Mouse (Mus musculus) cerebellum, postnatal 36 days (tissue): ENCODE data around the gene Slc46a2.

Experiments used
- DNase-seq, 2 experiments: peaks; one replicate each; pipeline ENCODE4 v3.0.0; 2021 to 2022; ENCODE audit warnings: mixed read lengths in 2 of 2

The Slc46a2 gene

GRCm38 (mm10) chr4:59914608-59915403, at the start of gene Slc46a2:
TSS of gene Slc46a2 (minus strand) at chr4:59915056.
- peak; percentile 39 to 47 for DNase-seq

- no peak for DNase-seq
These were observed 48.8 kb upstream of the Slc46a2 start, which contains the start of gene Mup6 for GRCm38 (mm10) chr4:59963405-59964344. TSS of gene Mup6 (plus strand) at chr4:59964294.

DNA sequence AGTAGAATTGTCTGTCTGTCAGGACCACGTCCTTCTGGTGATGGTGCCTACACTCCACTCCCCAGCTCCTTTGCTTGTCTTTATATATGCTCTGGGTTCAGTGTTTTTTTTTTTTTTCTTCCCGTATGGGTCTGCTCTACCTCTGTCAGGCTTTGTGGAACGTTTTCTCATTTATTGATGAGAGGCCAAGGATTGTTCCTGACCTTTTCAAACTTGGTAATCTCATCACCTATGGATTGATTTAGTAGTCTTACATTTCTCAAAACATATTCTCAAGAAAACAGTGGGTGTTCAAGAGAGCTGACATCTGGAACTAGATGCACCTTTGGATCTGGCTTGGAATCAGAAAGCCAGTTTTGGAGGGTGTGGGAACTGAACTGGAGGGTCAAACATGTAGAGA, 45.8 kb upstream of the Slc46a2 start, which contains the start of gene Mup4:
Gene Mup4 (minus strand): TSS at position 101 of the 400 bp plus-strand sequence.
- DNase-seq: no peak

DNA sequence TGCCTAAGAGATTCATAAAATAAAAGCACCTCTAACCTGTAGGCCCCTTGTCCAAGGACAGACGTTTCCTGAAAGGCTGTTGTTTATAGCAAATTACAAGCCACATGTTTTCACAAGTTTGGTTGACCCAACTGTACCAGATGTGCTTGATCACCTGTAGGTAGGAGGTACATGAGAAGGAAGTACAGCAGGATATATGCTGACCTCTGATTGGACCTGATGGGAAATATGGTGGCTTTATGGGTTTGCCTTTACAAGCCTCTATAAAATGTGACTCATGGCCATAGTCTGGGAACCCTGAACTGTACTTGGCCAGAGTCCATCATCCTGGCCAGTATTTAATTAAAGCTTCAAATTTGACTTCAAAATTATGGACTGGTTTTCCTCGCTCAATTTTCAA, 22.7 kb upstream of the Slc46a2 start:
- DNase-seq: no peak

DNA sequence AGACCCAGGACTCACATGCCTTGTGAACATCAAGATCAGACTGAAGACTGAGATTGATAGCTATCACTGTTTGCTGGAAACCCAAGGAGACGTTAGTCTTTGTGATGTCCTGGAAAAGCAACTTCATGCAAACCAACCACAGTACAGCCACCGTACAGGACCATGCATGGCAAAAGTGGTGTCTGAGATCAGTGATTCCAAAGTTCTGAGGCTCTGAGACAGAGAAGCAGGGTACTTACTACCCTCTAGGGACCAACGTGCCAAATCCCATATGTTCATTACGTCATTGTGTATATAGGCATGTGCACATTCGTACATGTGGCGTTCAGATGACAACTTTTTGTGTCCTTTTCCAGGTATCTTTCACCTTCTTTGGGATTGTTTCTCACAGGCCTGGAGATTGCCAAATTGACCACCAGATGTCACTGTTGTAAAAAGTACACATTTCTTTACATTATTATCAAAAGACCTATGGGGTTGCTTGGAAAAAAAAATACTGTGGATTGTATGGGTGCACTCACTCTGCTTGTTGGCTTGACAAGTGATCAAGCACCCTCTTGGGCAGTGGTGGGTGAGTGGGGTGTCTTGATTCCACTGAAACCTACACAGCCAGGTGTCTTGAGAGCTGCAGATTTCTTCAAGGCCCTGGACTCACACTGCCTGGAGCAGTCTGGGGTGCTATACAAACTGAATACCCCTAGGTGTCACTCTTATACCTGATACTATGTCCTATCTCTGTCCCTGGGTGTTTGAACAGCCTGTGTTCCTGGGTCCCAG, 17.8 kb upstream of the Slc46a2 start:
- peak in 1 of 2 experiments; percentile 31 for DNase-seq

GRCm38 (mm10) chr4:59928347-59928746, 13.5 kb upstream of the Slc46a2 start:
- DNase-seq: peak; percentile 68

GRCm38 (mm10) chr4:59927666-59928065, 12.8 kb upstream of the Slc46a2 start:
- no peak for DNase-seq

GRCm38 (mm10) chr4:59925082-59925481, 10.2 kb upstream of the Slc46a2 start:
- DNase-seq: no peak

DNA sequence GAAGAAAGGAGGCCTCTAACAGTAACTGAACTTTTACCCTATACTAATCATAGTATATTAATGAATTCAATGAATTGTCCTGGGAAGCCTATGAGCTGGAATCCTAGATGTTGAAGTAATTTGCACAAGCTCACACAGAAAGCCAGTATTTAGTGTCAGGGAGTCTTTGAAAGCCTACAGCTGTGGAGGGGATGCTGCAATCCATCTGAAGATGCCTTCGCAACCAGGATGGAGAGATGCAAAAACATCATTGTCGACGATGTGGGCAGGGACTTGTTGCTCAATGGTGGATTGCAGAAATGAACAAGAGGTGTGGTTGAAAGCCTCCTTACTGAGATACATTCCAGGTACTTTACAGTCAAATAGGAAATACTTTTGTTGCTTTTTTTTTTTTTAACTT, 3.1 kb upstream of the Slc46a2 start:
- DNase-seq: no peak

- no peak for DNase-seq
These were observed 6.1 kb downstream of the Slc46a2 start for GRCm38 (mm10) chr4:59908785-59909184.

GRCm38 (mm10) chr4:59907657-59908230, 7.1 kb downstream of the Slc46a2 start:
- no peak for DNase-seq

- no peak for DNase-seq
These were observed 7.8 kb downstream of the Slc46a2 start for GRCm38 (mm10) chr4:59907092-59907491.

DNA sequence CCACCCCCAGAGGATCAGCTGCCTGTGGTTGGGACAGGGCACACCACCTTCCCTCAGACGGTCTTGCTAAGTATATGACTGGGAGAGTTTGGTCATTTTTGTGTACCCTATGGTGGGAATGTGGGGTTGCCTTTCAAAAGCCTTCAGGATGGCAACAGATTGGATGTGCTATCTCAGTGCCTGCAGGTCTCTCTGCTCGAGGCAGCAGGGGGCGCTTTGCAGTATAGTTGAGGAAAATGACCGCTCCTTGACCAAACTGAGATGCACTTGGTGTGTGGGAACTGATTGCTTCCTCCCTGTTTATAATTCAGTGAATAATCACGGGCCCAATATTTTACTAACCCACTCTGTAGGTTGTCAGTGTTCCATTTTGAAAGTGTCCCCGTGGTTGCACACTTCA, 12.3 kb downstream of the Slc46a2 start:
- DNase-seq: peak in 1 of 2 experiments; percentile 25

DNA sequence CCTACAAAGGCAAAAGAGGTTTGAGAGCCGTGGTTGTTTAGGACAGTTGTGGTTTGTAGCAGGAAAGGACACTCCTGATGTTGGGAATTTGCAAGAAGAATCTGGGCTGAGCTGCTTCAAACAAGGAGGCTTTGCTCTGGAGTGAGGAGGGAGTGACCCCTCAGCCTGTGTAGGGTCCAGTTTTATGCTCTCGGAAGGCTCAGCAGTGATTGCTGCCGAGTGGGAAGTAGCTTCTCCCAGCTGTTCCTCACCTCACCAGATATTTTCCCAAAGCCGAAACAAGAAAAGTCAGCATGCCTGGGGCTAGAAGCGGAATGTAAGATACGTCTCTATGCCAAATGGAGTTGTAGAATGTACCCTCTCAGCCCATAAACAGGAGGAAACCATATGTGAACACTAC, 13.0 kb downstream of the Slc46a2 start:
- no peak for DNase-seq

DNA sequence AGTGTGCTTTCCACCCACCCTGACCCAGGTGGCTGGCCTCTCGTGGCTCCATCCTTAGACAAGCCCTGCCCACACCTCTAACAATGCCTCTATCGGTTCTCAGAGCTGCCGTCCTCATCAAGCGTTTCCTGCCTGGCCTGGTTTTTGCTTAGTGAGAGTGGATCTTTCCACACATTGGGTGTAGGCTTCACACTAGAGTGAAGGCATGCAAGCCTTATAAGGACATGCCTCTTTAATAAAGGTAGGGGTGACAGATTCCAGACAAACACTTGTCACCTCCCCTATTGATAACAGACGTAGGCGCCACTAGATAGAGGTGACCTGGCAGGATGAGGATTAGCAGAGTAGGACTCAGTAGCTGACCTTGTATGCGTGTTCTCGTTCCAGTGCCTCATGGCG, 16.3 kb downstream of the Slc46a2 start:
- DNase-seq: no peak

GRCm38 (mm10) chr4:59897814-59898520, 16.9 kb downstream of the Slc46a2 start:
- no peak for DNase-seq

DNA sequence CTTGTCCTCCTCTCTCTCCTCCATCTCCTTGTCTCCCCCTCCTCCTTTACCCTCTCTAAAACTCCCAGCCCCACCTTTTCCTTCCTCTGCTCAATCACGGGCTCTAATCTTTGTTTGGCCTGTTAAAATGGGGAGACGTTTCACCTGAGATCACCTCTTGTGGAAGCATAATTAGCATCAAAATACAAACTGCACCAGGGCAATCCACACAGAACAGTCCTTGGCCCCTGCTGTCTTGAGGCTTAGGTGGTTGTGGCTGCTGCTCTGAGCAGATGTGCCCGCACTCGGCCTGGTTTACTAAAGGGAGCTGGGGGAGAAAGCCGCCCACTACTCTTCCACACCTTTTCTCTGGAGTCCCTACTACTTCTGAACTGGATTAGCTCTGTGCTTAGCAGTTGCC, 18.9 kb downstream of the Slc46a2 start:
- no peak for DNase-seq

GRCm38 (mm10) chr4:59894977-59895575, 19.8 kb downstream of the Slc46a2 start:
- DNase-seq: no peak

DNA sequence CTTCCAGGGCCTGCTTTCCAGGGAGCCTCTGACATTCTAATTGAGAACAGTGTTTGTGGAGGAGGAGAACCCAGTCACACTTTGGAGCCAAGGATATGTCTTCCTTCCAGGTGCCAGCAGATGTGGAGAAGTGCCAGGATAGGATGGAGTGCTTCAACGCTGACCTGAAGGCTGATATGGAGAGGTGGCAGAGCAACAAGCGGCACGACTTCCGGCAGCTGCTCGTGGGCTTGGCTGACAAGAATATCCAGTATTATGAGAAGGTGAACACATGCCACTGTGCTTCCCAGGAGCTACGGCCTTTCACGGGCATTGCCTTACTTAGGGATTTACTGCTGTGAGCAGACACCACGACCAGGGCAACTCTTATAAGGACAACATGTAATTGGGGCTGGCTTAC, 20.4 kb downstream of the Slc46a2 start:
- no peak for DNase-seq

DNA sequence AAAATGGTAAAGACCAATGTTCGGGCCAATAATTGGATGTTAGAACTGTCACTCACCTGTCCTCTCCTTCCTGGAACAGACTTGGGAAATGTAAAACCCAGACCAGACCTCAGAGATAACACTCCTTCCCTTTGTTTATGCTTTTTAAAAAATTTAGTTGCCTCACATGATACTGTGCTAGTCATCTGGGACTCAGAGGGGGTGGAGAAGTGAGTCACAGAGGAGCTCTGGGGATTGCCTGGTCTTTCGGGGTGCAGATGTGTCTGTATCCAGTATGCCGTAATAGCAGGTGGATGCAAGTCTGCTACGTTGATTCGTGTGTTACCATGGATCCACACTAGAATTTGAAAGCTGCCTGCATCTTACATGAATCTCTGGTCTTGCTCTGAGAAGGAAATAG, 22.1 kb downstream of the Slc46a2 start:
- no peak for DNase-seq

- DNase-seq: no peak
These were observed 23.0 kb downstream of the Slc46a2 start for GRCm38 (mm10) chr4:59891723-59892416.
